Mouse (Mus musculus): ENCODE results near the gene B3gntl1. TPM values are rescaled to one million over a fixed set of nuclear protein-coding genes. Genes with fewer than 3 reads are reported as not detected.

B3gntl1 gene
- polyA plus RNA-seq, 1 experiment from 2014 or later: 2.3 TPM

- Histone ChIP-seq H3K27ac (no peak overlapping the region), H3K36me3 (ENCODE audit: inconsistent target) (0 out of 2 replicates have a peak, but pooled peaks cover 6% of the 10 kb centered on the region), H3K4me3 (ENCODE audit: inconsistent target) (no peak overlapping the region), H3K79me2 (ENCODE audit: inconsistent target) (no peaks in the 10 kb centered on the region)
- WGBS (ENCODE audit: missing documents): 86% methylated on average over 10 of the region's 10 CpGs
Observed at GRCm38 (mm10) chr11:121649900-121650299, 23.1 kb downstream of the B3gntl1 start.

- H3K4me3 ChIP-seq (ENCODE audit: inconsistent target): no peak overlapping the region
- no peaks in the 10 kb centered on the region for H3K79me2 ChIP-seq (ENCODE audit: inconsistent target)
- 0 out of 2 replicates have a peak, but pooled peaks cover 6% of the 10 kb centered on the region for H3K36me3 ChIP-seq (ENCODE audit: inconsistent target)
- whole genome bisulfite sequencing (ENCODE audit: missing documents): 97% methylated on average over 5 of the region's 5 CpGs
- no peak overlapping the region for H3K27ac ChIP-seq
Observed at GRCm38 (mm10) chr11:121648166-121648565, 24.8 kb downstream of the B3gntl1 start.

- Histone ChIP-seq H3K79me2 (ENCODE audit: inconsistent target) (no peaks in the 10 kb centered on the region), H3K27ac (no peak overlapping the region), H3K36me3 (ENCODE audit: inconsistent target) (0 out of 2 replicates have a peak, but pooled peaks cover 6% of the 10 kb centered on the region), H3K4me3 (ENCODE audit: inconsistent target) (no peak overlapping the region)
- 93% methylated on average over 9 of the region's 9 CpGs for WGBS (ENCODE audit: missing documents)
Observed at GRCm38 (mm10) chr11:121647321-121647720, 25.6 kb downstream of the B3gntl1 start.

GRCm38 (mm10) chr11:121645394-121645793, 27.6 kb downstream of the B3gntl1 start:
- Histone ChIP-seq H3K79me2 (ENCODE audit: inconsistent target) (no peaks in the 10 kb centered on the region), H3K36me3 (ENCODE audit: inconsistent target) (0 out of 2 replicates have a peak, but pooled peaks cover 3% of the 10 kb centered on the region), H3K27ac (no peak overlapping the region), H3K4me3 (ENCODE audit: inconsistent target) (no peak overlapping the region)
- whole genome bisulfite sequencing (ENCODE audit: missing documents): 98% methylated on average over 3 of the region's 6 CpGs

GRCm38 (mm10) chr11:121641501-121642145, 31.3 kb downstream of the B3gntl1 start:
- Histone ChIP-seq H3K79me2 (ENCODE audit: inconsistent target) (no peaks in the 10 kb centered on the region), H3K27ac (no peak overlapping the region), H3K36me3 (ENCODE audit: inconsistent target) (peaks cover 7% of the 10 kb centered on the region; the same call in 1 of the 2 replicates), H3K4me3 (ENCODE audit: inconsistent target) (no peak overlapping the region)
- WGBS (ENCODE audit: missing documents): 85% methylated on average over 2 of the region's 2 CpGs

- no peak overlapping the region for H3K4me3 ChIP-seq (ENCODE audit: inconsistent target)
- no peak overlapping the region for H3K27ac ChIP-seq
- WGBS (ENCODE audit: missing documents): 98% methylated on average over 10 of the region's 10 CpGs
- H3K36me3 ChIP-seq (ENCODE audit: inconsistent target): peaks cover 7% of the 10 kb centered on the region; the same call in 1 of the 2 replicates
- no peaks in the 10 kb centered on the region for H3K79me2 ChIP-seq (ENCODE audit: inconsistent target)
Observed at GRCm38 (mm10) chr11:121636646-121637045, 36.3 kb downstream of the B3gntl1 start.

- 95% methylated on average over 7 of the region's 7 CpGs for WGBS (ENCODE audit: missing documents)
- Histone ChIP-seq H3K36me3 (ENCODE audit: inconsistent target) (no peaks in the 10 kb centered on the region), H3K79me2 (ENCODE audit: inconsistent target) (no peaks in the 10 kb centered on the region), H3K4me3 (ENCODE audit: inconsistent target) (no peak overlapping the region), H3K27ac (no peak overlapping the region)
Observed at GRCm38 (mm10) chr11:121631410-121631809, 41.5 kb downstream of the B3gntl1 start.

GRCm38 (mm10) chr11:121630406-121630805, 42.5 kb downstream of the B3gntl1 start:
- H3K4me3 ChIP-seq (ENCODE audit: inconsistent target): no peak overlapping the region
- no peaks in the 10 kb centered on the region for H3K36me3 ChIP-seq (ENCODE audit: inconsistent target)
- no peak overlapping the region for H3K27ac ChIP-seq
- WGBS (ENCODE audit: missing documents): 95% methylated on average over 4 of the region's 4 CpGs
- no peaks in the 10 kb centered on the region for H3K79me2 ChIP-seq (ENCODE audit: inconsistent target)

- 95% methylated on average over 6 of the region's 6 CpGs for WGBS (ENCODE audit: missing documents)
- no peak overlapping the region for H3K27ac ChIP-seq
- H3K79me2 ChIP-seq (ENCODE audit: inconsistent target): no peaks in the 10 kb centered on the region
- H3K36me3 ChIP-seq (ENCODE audit: inconsistent target): no peaks in the 10 kb centered on the region
- H3K4me3 ChIP-seq (ENCODE audit: inconsistent target): no peak overlapping the region
Observed at GRCm38 (mm10) chr11:121629529-121629928, 43.4 kb downstream of the B3gntl1 start.

GRCm38 (mm10) chr11:121627521-121627920, 45.4 kb downstream of the B3gntl1 start:
- Histone ChIP-seq H3K27ac (no peak overlapping the region), H3K4me3 (ENCODE audit: inconsistent target) (no peak overlapping the region), H3K79me2 (ENCODE audit: inconsistent target) (no peaks in the 10 kb centered on the region), H3K36me3 (ENCODE audit: inconsistent target) (peaks cover 4% of the 10 kb centered on the region; the same call in 1 of the 2 replicates)
- 95% methylated on average over 5 of the region's 5 CpGs for WGBS (ENCODE audit: missing documents)

- Histone ChIP-seq H3K4me3 (ENCODE audit: inconsistent target) (no peak overlapping the region), H3K36me3 (ENCODE audit: inconsistent target) (peaks cover 20% of the 10 kb centered on the region; the same call in 1 of the 2 replicates), H3K79me2 (ENCODE audit: inconsistent target) (no peaks in the 10 kb centered on the region), H3K27ac (no peak overlapping the region)
- 98% methylated on average over 4 of the region's 4 CpGs for WGBS (ENCODE audit: missing documents)
Observed at GRCm38 (mm10) chr11:121625007-121625406, 47.9 kb downstream of the B3gntl1 start.

GRCm38 (mm10) chr11:121617371-121617770, 55.6 kb downstream of the B3gntl1 start:
- WGBS (ENCODE audit: missing documents): 100% methylated on average over 1 of the region's 1 CpGs
- Histone ChIP-seq H3K27ac (no peak overlapping the region), H3K4me3 (ENCODE audit: inconsistent target) (no peak overlapping the region), H3K36me3 (ENCODE audit: inconsistent target) (peaks cover 76% of the 10 kb centered on the region), H3K79me2 (ENCODE audit: inconsistent target) (no peaks in the 10 kb centered on the region)

GRCm38 (mm10) chr11:121616501-121616900, 56.5 kb downstream of the B3gntl1 start:
- no peak overlapping the region for H3K27ac ChIP-seq
- peaks cover 70% of the 10 kb centered on the region for H3K36me3 ChIP-seq (ENCODE audit: inconsistent target)
- H3K79me2 ChIP-seq (ENCODE audit: inconsistent target): no peaks in the 10 kb centered on the region
- H3K4me3 ChIP-seq (ENCODE audit: inconsistent target): no peak overlapping the region

GRCm38 (mm10) chr11:121615961-121616485, 56.9 kb downstream of the B3gntl1 start:
- WGBS (ENCODE audit: missing documents): 97% methylated on average over 3 of the region's 3 CpGs
- no peak overlapping the region for H3K27ac ChIP-seq
- no peak overlapping the region for H3K4me3 ChIP-seq (ENCODE audit: inconsistent target)
- no peaks in the 10 kb centered on the region for H3K79me2 ChIP-seq (ENCODE audit: inconsistent target)
- H3K36me3 ChIP-seq (ENCODE audit: inconsistent target): peaks cover 73% of the 10 kb centered on the region

GRCm38 (mm10) chr11:121610976-121611375, 62.0 kb downstream of the B3gntl1 start:
- Histone ChIP-seq H3K27ac (no peak overlapping the region), H3K79me2 (ENCODE audit: inconsistent target) (no peaks in the 10 kb centered on the region), H3K36me3 (ENCODE audit: inconsistent target) (peaks cover 61% of the 10 kb centered on the region), H3K4me3 (ENCODE audit: inconsistent target) (no peak overlapping the region)
